Mouse (Mus musculus): ENCODE measurements around the gene Prickle4.

GRCm38 (mm10) chr17:47655697-47656096 lies 38.8 kb downstream of the Prickle4 start:
- TF ChIP-seq POLR2A (IDR thresholded peaks at IDR 0.05; ENCODE audit: control insufficient read depth, extremely low read depth, insufficient read depth, low read length, poor library complexity) (no peak), CTCF (IDR thresholded peaks at IDR 0.05; ENCODE audit: borderline replicate concordance, control insufficient read depth, extremely low read depth, insufficient read depth, low read length, poor library complexity) (no peak)
